Mouse (Mus musculus): ENCODE data around the gene Rgs21.

Gene Rgs21

GRCm38 (mm10) chr1:144567567-144567966 lies at the start of gene Rgs21:
Gene Rgs21, minus strand, starts transcription at chr1:144567667.
- DNase-seq (ENCODE audit: low read depth, low spot score) = no peak

- DNase-seq (ENCODE audit: low read depth, low spot score) = no peak
Observed at GRCm38 (mm10) chr1:144604071-144604470, 36.6 kb upstream of the Rgs21 start.

DNA sequence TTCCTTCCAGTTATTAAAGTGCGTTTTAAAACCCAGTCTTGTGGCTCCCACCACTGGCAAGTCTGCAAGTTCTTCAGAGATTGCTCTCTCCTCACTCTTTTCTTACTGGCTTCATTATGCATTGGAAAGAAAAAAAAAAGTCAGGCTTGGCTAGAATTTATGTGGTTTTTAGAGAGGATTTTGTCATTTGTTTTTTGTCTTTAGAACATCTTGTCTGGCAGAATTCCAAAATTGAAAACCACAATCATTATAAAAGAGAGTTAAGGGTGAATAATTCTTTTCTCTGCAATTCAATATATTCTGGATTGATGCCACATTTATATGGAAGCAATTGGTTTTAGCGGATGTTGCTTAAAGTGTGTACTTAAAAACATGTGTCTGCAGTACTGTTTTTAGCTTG lies 35.5 kb upstream of the Rgs21 start:
- DNase-seq (ENCODE audit: low read depth, low spot score) = peak; percentile 15

DNA sequence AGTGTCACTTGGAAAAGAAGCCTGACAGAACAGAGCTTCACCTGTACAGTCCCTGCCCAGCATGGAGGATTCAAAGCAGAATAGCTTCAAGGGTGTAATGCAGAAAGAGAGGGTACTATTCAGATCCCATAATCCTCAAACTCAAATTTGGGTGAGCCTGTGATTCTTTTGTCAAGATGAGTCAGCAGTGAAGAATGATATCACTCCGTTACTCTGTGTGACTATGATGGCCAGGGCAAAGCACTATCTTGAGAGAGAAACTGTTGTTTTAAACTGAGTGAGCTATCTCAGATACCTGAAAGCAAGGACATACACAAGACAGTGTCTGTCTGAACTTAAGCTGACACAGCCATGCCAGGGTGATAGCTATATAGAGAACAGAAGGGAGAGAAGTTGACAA lies 11.9 kb upstream of the Rgs21 start:
- DNase-seq (ENCODE audit: low read depth, low spot score) = no peak

DNA sequence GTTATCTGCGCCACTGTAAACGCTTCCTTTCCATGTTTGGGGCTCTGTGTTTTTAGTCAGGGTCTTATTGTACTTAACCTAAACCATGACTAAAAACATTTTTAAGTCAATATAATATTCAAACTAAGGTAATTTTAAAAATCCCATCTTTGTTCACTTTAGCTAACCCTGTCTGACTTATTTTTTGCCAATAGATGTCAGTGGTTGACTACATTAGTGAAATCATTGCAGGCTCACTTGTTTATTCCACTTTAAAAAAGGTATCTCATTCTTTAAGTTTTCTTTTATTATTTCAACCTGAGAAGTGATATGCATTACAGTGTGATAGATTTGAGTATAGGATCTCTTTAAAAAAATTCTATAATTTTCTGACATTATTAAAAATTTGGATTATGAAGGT lies 5.5 kb upstream of the Rgs21 start:
- peak; percentile 10 for DNase-seq (ENCODE audit: low read depth, low spot score)

- no peak for DNase-seq (ENCODE audit: low read depth, low spot score)
Observed at GRCm38 (mm10) chr1:144569905-144570304, 2.4 kb upstream of the Rgs21 start.

- DNase-seq (ENCODE audit: low read depth, low spot score) = no peak
Observed at GRCm38 (mm10) chr1:144545142-144545541, 22.3 kb downstream of the Rgs21 start.

GRCm38 (mm10) chr1:144544497-144544961 lies 22.9 kb downstream of the Rgs21 start:
- DNase-seq (ENCODE audit: low read depth, low spot score) = no peak

- no peak for DNase-seq (ENCODE audit: low read depth, low spot score)
Observed at GRCm38 (mm10) chr1:144531746-144532145, 35.7 kb downstream of the Rgs21 start.

DNA sequence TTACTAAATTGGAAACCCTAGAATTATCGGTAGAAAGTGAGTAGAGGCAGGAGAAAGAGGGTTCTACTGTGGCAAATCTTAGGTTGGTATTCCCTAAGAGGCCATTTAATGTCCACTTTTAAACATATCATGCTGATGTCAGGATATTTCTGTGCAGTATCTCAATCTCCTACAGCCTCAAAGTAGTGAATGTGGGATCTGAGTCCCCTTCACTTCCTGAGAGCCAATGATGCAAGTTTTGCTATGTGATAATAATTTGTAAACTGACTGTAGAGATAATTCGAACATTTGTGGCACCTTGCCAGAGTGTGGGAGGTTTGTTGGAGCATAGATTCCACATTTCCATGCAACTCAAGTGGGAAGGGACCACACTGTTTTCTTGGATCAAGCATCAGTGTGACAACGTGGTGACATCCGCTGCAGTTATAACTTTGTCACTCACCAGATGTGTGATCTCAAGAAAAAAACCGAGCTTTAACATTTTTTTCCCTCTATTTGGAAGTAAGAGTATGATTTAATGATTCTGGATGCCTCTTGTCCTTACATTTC lies 49.5 kb downstream of the Rgs21 start:
- DNase-seq (ENCODE audit: low read depth, low spot score) = peak; percentile 36

DNA sequence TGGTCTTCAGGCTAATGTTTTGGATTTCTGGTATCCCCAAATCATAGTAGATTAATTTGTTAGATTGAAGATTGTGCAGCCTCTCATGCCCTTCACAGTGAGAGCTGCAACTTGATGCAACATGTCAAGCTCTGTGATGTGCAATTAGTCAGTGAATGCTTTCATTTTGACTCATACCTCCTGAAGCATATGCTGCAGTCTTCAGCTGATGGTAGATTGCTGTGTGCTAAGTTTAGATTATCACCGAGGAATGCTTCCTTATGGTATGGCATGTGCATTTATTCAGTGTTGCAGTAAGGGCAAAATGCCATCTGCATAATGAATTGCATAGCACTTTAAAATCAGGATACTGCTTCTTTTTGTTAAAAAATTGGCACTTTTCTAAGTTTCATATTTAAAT lies 65.2 kb downstream of the Rgs21 start:
- DNase-seq (ENCODE audit: low read depth, low spot score) = peak; percentile 45

GRCm38 (mm10) chr1:144500423-144500822 lies 67.0 kb downstream of the Rgs21 start:
- no peak for DNase-seq (ENCODE audit: low read depth, low spot score)

GRCm38 (mm10) chr1:144499719-144500118 lies 67.7 kb downstream of the Rgs21 start:
- no peak for DNase-seq (ENCODE audit: low read depth, low spot score)

DNA sequence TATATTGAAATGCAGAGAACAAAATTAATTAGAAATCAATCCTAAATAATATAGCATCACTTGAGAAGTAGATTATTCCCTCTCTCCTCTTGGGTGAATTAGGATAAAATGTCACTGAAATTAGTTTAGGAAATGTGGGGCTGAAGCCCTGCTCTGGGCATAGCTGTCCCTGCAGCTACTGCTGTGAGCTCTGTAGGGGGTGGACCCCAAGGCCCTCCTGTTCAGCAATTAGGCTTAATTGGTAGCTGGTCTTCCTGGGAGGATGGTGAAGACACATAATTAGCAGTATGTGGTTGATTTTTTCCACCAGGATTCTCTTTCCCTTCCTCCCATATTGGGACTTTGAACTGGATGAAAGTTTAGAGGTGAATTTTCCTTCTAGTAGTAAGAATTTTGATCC lies 68.7 kb downstream of the Rgs21 start:
- DNase-seq (ENCODE audit: low read depth, low spot score) = no peak

GRCm38 (mm10) chr1:144498051-144498450 lies 69.4 kb downstream of the Rgs21 start:
- peak; percentile 15 for DNase-seq (ENCODE audit: low read depth, low spot score)

DNA sequence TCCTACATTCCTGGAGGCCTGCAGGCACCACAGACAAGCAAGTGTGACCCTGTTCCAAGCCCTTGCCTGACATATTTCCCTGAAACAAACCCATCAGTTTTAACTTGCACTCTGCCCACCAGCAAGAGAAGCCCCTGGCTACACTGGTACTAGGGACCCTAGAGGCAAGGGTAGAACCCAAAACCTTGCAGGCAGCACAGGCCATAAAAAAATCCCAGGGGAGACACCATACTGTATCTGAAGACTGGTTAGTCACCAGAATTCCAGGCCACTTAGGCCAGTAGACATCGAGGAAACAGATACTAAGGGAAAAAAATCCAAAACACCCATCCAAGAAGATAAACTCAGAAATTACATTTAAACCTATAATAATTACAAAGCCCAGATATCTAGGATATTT lies 74.1 kb downstream of the Rgs21 start:
- DNase-seq (ENCODE audit: low read depth, low spot score) = no peak

DNA sequence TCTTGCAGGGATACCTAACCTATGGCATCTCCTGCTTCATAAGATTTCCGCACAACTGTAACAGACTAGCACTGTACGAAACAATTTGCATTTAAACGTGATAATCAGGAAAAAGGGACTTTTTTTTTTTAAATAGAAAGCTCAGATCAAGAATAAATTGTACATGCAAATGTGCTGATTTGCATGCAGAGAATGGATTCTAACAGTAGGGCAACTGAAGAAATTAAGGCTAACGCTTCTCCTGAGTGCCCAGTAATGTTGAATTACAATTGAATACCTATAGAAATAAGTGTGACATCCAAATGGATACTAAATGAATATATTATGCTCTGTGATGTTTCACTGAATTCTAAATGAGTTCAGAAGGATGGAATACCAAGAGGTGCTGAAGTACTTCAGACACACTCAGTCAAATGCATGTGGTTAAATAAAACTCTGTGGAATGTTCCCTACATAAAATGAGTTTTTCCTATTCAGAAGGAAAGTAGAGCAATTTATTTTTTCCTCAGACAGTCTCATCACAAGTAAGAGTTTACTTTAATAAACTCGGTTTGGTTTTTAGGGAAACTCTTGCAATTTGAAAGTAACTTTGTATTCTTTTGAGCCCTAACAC lies 79.1 kb downstream of the Rgs21 start:
- DNase-seq (ENCODE audit: low read depth, low spot score) = peak; percentile 23
